Mouse (Mus musculus): ENCODE results near the gene Acox3.

Gene Acox3

GRCm38 (mm10) chr5:35653743-35654395 is 71.0 kb downstream of the Acox3 start:
- no peak for DNase-seq

GRCm38 (mm10) chr5:35655753-35656485 is 73.1 kb downstream of the Acox3 start:
- DNase-seq = no peak

- DNase-seq = no peak
Measured at GRCm38 (mm10) chr5:35659503-35659902, 76.7 kb downstream of the Acox3 start.

GRCm38 (mm10) chr5:35661210-35661609 is 78.4 kb downstream of the Acox3 start:
- no peak for DNase-seq

- DNase-seq = no peak
Measured at GRCm38 (mm10) chr5:35662021-35662545, 79.2 kb downstream of the Acox3 start.
